Mouse (Mus musculus): Measurements from ENCODE around the gene AC109138.7.

- TF ChIP-seq CTCF (conservative IDR thresholded peaks at IDR 0.05; ENCODE audit: low read length): no peak
- TF ChIP-seq NANOG (IDR thresholded peaks at IDR 0.05; ENCODE audit: borderline replicate concordance, low read length): no peak
These were observed 2.1 kb upstream of the AC109138.7 start for GRCm38 (mm10) chr19:4211891-4212588.

Data from E14TG2a.4 (cell line).